Mouse (Mus musculus) CH12F3 (cell line): Measurements from ENCODE around the gene Acads.
"Not testable (repeated sequence)": the region's sequence is repeated elsewhere in the genome, so short reads cannot be mapped to it uniquely, and the experiment has no call there.

Source experiments
- in situ Hi-C: fragments of 300-500 bp; cut with MboI; formaldehyde crosslinking; loops from 2 replicates; pipeline ENCODE4 v1.14.3; 2020; ENCODE audit warnings: low sequenced_read_pairs

Acads gene

DNA sequence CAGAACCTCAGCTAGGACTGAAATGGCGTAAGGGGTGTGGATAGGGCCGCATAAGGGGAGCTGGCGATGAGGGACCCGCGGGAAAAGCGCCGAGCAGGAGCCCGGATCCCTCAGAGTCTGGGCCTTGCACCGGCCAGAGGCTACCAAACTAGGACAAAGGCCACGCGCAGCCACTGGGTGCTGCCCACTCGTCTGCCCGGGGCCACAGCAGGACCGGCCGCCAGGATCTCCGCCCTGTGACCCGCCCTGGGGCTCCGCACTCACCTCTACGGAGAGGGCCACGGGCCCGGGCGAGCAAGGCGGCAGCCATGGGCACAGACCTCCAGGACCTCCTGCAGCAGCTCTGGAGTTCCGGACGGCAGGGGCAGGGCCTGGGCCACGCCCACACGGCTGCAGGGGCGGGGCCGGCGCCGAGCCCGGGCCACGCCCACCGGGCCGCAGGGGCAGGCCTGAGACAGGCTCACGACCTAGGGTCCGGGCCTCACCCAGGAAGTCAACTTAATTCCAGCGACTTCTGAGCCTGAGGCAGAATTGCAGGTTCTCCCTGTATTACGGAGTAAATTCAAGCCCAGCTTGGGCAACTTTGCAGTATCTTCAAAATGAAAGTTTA, at the start of gene Acads:
TSS of gene Acads (minus strand) at position 386 of the 610 bp plus-strand sequence.
- in situ Hi-C loops = no loop called here

DNA sequence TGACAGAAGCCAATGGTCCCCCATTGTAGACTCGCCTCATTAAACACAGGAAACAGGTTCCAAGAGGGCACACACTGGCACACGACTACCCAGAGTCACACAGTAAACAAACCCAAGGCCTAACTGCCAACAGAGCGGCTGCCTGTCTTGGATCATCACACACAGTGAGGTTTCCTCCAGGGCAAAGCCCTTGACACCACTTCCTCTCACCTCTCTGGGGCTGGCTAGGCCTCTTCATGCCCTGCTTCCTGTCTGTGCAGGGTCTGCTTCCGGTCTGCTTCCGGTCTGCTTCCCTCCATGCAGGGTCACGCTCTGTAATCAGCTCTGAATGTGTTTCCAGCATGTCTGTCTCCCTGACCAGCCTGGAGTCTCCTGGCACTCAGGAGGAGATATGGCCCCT, 48.2 kb upstream of the Acads start:
- in situ Hi-C loops = no loop called here

DNA sequence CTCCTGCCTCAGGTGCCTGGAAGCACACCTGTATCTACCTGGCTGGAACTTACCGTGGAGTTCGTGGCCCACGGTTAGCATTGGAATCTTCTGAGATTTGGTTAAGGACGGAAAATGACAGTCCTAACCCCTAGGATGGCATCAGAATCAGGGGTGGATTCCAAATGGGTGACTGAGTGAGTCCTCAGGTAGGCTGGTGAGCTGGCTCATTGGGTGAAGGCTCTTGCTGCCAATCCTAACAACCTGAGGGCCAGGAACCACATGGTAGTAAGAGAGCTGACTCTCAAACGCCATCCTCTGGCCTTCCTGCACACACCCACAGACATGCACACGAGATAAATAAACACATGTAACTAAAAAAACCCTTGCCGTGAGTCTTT, 47.7 kb upstream of the Acads start:
- in situ Hi-C loops = no loop called here

DNA sequence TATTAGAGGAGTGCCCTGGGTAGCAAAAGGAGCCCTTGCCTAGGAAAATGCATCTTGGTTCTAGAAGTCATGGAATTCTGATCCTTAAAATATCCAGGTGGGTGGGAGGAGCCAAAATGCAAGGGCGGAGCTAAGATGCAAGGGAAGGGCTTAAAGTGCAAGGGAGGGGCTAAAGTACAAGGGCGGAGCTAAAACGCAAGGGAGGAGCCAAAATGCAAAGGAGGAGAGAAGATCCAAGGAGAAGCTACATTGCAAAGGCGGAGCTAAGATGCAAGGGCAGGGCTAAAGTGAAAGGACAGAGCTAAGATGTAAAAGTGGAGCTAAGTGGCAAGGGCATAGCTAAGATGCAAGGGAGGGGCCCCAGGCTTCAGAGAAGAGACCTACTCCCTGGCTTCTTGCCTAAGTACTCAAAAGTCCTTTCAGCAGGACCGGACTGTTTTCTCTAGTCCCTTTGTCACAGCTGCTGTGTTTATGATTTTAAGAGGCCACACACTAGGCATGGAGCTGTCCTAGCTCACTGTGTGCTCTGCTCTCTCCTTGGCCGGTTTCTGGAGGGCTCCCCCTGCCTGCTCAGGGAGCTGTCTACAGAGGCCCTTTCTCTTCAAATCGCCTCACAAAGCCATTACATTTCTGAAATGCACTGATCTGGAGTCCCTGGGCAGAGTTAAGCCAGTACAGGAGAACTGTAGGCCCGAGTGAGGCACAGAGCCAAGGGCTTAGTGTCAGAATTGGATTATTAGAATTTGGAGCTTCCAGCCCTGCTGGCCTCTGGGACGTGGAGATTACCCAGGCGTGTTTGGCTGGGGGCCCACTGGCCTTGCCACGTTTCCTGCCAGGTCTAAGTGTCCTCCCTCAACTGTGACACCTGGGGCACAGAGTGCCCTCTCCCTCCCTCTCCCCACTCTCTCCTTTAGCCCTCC, 47.0 kb upstream of the Acads start:
- in situ Hi-C loops = no loop called here

DNA sequence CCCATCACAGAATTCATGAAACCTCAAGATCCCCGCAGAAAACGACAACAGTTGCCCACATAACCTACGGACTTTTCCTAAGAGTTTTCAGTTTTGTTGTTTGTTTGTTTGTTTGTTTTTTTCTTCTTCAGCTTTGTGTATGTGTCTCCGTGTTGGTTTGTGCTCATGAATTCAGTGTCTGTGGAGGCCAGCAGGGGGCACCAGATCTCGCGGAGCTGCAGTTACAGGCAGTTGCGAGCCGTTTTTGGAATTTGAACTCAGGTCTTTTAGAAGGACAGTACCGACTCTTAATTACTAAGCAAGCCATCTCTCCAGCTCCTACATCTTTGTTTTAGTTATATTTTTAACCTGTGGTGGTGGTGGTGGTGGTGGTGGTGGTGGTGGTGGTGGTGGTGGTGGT, 46.2 kb upstream of the Acads start:
- in situ Hi-C loops = no loop called here

DNA sequence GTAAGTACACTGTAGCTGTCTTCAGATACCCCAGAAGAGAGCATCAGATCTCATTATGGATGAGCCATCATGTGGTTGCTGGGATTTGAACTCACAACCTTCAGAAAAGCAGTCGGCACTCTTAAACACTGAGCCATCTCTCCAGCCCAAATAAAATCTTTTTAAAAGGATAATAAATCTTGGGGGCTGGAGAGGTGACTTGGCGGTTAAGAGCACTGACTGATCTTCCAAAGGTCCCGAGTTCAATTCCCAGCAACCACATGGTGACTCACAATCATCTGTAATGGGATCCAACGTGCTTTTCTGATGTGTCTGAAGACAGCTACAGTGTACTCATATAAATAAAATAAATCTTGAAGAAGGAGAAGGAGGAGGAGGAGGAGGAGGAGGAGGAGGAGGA, 45.3 kb upstream of the Acads start:
- in situ Hi-C loops = not testable (repeated sequence)

DNA sequence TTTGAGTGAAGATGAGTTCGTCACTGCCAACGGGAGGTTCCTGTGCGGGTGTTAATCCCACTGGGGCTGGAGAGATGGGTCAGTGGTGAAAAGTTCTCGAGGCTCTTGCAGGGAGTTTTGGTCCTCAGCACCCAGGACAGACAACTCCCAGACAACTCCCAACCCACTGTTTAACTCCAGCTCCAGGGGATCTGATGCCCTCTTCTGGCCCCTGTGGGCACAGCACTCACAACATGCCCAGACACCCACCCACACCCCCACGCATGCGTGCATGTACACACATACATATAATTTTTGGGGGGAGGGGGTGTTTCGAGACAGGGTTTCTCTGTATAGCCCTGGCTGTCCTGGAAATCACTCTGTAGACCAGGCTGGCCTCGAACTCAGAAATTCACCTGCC, 44.4 kb upstream of the Acads start:
- in situ Hi-C loops = no loop called here

DNA sequence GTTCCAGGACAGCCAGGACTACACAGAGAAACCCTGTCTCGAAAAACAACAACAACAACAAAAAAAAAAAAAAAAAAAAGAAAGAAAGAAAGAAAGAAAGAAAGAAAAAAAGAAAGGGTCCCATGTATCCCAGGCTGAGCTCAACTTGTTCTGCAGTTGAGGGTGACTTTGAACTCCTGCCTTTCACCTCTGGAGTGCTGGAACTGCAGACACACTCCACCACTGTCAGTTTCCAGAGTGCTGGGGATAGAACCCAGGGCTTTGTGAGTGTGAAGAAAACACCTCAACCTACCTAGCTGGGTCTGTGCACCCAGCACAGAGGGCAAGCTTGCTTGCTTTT, 42.8 kb upstream of the Acads start:
- in situ Hi-C loops = not testable (repeated sequence)

DNA sequence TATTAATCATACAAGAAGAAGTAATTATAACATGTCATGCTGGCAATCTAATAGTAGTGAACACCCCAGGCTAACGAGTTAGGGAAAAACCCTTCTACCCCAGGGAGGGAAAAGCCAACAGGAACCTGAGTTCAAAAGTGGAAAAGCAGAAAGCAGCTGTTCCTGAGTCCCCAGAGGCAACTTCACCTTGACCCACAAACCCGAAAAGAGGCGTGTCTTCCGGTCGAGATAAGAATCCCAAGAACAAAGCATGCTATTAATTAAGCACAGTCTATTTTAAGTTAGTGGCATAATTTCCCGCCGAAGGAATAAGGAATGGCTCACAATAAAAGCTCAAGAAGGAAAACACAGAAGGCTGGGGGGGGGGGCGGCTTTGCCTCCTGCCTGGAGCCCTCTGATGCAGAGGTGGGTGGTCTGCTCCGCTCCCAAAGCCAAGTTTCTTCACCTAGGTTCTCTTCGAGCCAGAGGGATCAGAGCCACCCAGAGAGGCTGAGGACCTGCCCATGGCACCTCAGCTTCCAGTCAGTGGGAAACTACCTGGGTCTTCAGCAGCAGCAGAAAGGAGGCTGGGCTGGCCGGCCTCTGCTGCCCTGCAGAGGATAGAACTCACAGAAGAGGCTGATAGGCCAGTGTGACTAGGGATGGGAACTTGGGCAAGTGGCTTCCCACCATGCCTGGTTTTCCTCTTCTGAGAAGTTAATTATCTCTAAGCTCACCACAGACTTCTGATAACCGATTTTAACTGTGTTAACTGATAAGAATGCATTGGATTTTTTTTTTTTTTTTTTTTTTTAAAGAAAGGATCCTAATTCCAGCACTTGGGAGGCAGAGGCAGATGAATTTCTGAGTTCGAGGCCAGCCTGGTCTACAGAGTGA, 42.2 kb upstream of the Acads start:
- in situ Hi-C loops = no loop called here

DNA sequence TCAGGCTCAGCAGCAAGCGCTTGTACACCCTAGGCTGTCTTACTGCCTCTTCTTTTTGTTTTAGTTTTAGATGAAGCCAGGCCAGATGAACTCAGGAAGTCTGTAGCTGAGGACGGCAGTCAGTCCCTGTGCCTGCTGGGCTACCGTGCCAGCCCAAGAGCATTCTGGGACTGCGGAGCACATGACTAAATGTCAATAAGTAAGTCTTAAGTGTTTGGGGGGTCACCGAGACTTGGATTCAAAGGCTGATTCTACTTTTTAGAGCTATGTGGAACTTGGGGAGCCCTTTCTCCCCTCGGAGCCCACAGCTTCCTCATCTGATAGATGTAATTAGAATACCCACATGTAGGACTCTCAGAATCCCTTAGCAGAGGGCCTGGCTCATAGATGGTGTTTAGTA, 41.5 kb upstream of the Acads start:
- in situ Hi-C loops = no loop called here

DNA sequence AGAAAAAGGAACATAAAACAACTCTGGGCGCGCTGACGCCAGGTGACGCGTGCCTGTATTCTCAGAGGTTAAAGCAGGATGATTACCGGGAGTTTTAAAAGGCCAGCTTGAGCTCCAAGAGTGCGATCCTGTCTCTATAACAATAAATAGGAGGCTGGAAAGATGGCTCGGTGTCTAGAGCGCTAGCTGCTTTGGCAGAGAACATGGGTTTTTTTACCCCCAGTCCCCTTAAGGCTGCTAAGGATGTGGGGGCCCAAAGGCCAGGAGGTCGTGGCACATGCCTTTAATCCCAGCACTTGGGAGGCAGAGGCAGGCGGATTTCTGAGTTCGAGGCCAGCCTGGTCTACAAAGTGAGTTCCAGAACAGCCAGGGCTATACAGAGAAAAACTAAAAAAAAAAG, 40.0 kb upstream of the Acads start:
- in situ Hi-C loops = no loop called here

DNA sequence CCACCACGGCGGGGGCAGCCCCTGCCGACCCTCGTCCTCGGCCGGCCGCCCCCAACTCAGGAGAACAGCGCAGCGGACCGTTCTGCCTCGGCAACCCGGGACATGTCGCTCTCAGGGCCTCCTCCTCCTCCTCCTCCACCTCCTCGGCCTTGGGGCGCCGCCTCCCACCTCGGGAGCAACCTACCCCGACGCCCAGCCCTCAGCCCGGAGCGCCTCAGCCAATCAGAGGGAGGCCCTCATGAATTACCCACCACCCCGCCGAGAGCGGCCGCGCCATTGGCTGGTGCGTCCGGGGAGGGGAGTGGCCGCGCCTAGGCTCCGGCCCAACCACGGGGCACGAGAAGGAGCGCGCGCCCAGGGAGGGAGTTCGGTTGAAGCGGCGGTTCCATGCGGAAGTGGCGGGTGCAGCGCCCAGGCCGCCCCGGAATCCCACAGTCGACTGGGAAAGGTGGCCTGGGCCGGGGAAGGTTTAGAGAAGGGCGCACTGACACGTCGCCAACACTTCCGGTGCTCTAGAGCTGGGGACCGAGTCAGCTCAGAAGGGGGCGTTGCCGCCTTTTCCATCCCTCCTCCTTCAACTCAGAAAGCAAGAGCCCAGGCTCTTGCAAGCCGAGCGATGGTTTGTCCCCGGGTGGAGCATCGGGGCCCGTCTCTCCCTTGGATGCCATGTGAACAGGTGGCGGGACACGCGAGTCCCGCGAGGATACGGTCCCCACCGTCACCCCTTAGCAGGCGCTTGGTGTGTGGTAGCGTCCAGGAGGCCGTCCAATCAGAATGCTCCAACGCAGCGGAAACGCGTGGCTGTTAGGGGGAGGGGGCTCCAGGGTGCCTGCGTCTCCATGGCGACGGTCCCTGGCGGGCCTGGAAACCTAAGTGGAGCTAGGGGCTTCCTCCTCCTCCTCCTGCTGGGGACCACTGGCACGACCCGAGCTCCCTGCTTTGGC, 39.2 kb upstream of the Acads start, which contains the start of gene Mlec:
TSS of gene Mlec (minus strand) at position 140 of the 944 bp plus-strand sequence.
- in situ Hi-C loops = no loop called here

DNA sequence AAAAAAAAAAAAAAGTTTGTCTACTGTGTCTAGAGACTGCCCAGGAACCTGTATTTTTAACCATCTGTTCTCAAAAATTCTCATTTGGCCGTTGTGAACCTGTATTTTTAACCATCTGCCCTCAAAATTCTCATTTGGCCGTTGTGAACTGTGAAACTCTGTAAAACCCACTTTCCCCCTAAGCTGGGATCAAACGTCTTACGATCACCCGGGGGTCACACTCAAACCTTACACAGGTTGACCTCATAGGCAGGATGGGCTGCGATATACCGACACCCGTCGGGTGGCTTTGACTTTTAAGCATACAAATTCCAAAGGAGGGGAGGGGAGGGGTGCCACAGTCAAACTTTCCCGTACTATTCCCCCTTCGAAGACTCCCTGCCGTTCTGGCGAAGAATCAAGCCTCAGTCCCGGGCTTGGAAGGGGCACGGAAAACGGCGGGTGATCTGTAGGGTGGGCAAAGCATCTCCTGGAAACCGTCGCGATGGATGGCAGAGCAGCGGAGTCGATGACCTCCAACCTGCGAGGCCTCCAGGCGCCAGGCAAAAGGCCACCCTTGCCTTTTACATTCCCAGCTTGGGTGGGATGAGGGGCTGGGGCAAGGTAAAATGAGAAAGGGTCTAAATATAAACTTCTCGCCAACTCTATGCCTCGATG, 37.9 kb upstream of the Acads start:
- in situ Hi-C loops = no loop called here

DNA sequence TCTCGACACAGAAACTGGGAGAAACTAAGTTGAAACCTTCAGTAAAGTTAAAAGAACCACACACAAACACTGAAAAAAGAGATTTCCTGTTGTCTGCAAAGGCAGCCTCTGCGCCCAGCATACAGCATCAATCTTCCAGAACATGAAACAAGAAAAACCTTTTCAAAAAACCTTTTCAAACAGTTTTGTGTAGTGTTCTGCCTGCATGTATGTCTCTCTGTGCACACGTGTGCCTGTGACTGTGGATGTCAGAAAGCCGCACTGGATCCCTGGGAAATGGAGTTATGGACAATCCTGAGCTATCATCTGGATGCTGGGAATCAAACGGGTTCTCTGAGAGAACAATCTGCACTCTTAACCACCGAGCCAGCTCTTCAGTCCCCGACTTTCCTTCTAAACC, 37.3 kb upstream of the Acads start:
- in situ Hi-C loops = no loop called here

DNA sequence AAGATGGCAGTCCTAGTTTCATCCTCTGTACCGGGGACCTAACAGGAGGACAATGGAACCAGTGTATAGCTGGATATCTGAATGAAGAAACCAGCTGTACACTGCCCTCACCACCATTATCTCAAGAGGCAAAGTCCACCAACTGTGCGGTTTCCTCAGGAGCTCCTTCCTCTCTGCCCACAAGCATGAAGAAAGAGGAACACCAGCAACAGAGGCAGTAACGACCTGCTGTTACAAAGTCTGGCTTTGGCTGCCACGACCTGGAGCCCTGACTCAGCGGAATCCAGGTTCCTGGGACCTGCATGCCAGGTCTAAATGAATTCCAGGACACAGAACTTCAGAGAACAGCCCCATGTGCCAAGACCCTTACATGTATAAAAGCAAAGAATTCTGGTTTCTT, 36.7 kb upstream of the Acads start:
- in situ Hi-C loops = no loop called here

DNA sequence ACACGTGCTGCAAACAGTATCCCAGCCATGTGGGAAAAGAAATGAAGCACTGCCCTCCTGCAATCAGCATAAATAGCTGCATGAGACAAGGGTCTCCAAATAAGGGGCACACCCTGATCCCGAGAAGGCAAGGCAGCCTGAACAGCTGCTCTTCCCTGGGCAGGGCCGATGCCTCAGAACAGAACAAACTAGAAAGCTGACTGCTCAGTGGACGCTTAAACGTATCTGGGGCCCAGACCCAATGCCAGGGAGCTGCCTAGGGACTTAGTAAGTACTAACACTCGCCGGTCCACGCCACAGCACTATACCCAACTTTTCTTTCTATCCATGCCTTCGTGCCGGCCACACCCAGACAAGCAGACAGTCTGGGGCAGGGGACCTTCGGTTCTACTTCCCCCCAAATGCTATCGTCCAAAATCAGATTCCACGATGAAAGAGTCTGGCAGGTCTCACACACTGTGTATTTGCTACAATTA, 36.0 kb upstream of the Acads start:
- in situ Hi-C loops = no loop called here

DNA sequence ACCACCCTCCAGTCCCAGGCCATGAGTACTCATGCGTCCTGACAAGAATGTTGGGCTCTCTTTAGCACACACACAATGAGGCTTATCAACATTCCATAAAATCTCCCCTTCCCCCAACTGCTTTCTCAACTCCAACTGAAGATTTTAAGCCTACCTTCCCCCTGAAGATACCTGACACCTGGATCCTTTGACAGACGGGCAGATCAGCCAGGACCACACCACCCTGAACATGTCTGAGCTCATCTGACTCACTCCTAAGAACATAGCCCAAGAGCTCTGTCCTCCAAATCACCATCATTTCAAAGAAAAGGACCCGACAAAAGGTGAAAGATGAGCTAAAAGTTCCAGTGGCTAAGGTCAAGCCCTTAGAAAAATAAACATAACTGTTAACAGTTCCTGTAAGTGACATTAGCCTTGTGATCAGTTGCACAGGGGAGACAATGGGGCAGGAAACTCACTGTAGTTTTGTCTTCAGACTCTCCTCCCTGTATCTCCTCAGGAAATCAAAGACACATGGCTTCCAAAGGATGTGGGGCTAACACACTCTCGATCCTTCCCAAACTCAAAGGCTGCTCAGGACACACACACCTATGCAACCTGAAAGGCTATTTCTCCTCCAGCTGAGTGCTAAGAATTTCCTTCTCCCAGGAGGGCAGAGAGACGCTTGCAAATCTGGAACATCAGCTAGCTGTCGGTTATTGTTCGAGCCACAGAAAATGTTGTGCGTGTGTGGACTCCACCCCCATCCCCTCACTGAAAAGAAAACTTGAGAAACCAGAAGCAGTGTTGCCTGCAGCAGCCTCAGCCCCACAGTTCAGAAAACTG, 33.2 kb upstream of the Acads start:
- in situ Hi-C loops = no loop called here

DNA sequence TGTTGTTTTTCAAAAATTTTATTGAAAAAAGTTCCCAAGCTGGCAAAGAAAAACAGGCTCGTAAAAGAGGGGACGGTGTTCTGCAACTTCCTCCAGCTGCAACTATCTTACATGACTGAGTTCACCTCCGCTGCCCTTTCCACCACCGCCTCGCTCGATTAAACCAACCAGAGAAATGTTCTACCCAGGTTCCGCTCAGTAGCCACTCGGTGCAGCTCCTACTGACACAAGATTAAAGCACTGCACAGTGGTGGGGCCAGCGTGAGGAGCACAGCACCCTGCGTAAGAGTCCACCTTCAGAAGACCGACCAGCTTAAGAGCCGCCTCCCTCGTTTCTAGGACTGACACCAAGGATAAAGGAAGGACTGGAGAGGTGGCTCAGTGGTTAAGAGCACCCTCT, 32.3 kb upstream of the Acads start:
- in situ Hi-C loops = no loop called here

DNA sequence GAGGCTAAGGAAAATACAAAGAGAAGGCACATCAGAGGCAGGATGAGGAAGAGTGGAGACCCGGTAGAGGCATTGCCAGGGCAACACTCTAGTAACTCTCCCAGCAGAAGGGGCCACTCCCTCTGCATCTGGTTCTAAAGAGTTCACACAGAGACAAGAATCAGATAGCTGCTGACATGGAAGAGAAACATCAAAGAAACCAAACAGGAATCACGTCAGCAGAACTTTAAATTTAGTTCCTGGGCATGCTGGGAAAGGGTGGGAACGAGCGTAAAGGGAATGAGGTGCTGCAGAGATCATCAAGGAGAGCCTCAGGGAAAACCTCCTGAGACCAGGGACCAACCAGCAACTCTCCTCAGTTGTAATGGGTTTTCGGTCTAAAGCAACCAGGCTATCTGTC, 31.8 kb upstream of the Acads start:
- in situ Hi-C loops = no loop called here
